Mouse (Mus musculus) liver, embryonic 15.5 days (tissue): Measurements from ENCODE around the gene Arhgef40. TPM values are rescaled to one million over a fixed set of nuclear protein-coding genes. Genes with fewer than 3 reads are reported as not detected.

ENCODE experiments used
- ATAC-seq: fragments of 200-750 bp; cut with Nextera tagmentation; 2 replicates; pipeline ENCODE4 v1.8.0; 2017; ENCODE audit warnings: moderate number of reproducible peaks, mild to moderate bottlenecking, moderate library complexity; ENCODE audit not compliant: insufficient read depth
- H3K27ac ChIP-seq: fragments of 300-500 bp; sonication (generic); replicated peaks from 2 replicates; pipeline ENCODE4 v1.5.1; 2015; ENCODE audit warnings: mild to moderate bottlenecking, inconsistent platforms
- H3K27me3 ChIP-seq: fragments of 300-500 bp; sonication (generic); 2 replicates; pipeline ENCODE4 v1.6.1; 2015; ENCODE audit warnings: mild to moderate bottlenecking, inconsistent platforms
- H3K36me3 ChIP-seq: fragments of 300-500 bp; sonication (generic); replicated peaks from 2 replicates; pipeline ENCODE4 v1.6.1; 2015; ENCODE audit warnings: moderate library complexity, mild to moderate bottlenecking, inconsistent platforms
- H3K4me1 ChIP-seq: fragments of 300-500 bp; sonication (generic); replicated peaks from 2 replicates; pipeline ENCODE4 v1.6.1; 2015; ENCODE audit warnings: inconsistent platforms
- H3K4me2 ChIP-seq: fragments of 300-500 bp; sonication (generic); 2 replicates; pipeline ENCODE4 v1.6.1; 2015; ENCODE audit warnings: moderate library complexity, mild to moderate bottlenecking, inconsistent platforms
- H3K4me3 ChIP-seq: fragments of 300-500 bp; sonication (generic); replicated peaks from 2 replicates; pipeline ENCODE4 v1.5.1; 2015; ENCODE audit warnings: mild to moderate bottlenecking, inconsistent platforms
- H3K9ac ChIP-seq: fragments of 300-500 bp; sonication (generic); 2 replicates; pipeline ENCODE4 v1.6.1; 2015; ENCODE audit warnings: moderate library complexity, mild to moderate bottlenecking, inconsistent platforms
- H3K9me3 ChIP-seq: fragments of 300-500 bp; sonication (generic); replicated peaks from 2 replicates; pipeline ENCODE4 v1.6.1; 2016; ENCODE audit warnings: inconsistent platforms
- WGBS: fragments of 180-500 bp; shearing (Covaris S2); methylation state at CpG from one replicate; pipeline ENCODE4 v1.1.7; 2015; ENCODE audit warnings: mixed read lengths; ENCODE audit not compliant: insufficient replicate concordance; 5-methylcytosine and 5-hydroxymethylcytosine counted together
- polyA plus RNA-seq: library from polyadenylated mRNA; unstranded; fragments of >200 nt; fragmentation: Nextera tagmentation; extraction: Ambion mirVana; gene quantifications from 2 replicates; pipeline ENCODE4 v1.2.1, GENCODE M21; 2015

Gene Arhgef40
- polyA plus RNA-seq, 1 experiment from 2014 or later, result 14.0 TPM

DNA sequence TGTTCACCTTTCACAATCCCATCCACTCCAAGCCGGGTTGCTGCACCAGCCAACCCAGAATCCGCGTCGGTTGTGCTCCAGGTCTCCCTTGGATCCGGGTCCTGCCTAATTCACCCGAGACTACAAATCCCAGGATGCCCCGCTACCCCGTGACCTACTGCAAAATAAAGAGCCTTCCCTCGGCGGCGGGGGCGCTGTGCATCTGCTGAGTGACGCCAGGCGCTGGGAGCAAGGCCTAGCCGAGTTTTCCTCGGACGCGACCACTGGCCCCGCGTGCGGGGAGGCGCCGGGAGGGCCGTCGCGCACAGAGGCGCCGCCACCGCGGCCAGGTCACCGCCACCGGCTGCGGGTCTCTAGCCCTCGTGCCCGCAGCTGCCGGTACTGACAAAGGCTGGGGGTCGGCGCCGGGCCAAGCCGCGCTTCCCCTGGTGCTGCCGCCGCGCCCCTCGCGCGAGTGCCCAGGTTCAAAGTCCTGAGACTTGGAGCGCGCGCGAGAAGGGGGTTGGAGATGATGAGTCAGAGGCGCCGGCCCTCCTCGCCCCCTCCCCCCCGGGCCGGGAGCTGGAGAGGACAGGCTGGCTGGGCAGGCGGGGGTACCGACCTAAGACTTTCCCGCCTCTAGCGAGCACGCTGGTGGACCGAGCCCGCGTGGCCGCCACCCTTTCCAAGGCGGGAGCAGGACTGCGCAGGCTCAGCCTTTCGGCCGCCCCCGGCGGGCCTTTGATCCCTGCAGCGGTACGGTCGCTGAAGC, 35.2 kb downstream of the Arhgef40 start:
- peak; percentile 81 for ATAC-seq
- H3K9me3 ChIP-seq, result no peaks in the 10 kb centered on the region
- H3K9ac ChIP-seq, result peak overlapping the region; percentile 91
- H3K4me2 ChIP-seq, result peak overlapping the region; percentile 93
- H3K27ac ChIP-seq, result peak overlapping the region; percentile 96
- H3K4me1 ChIP-seq, result peaks cover 89% of the 10 kb centered on the region
- no peaks in the 10 kb centered on the region for H3K27me3 ChIP-seq
- no peaks in the 10 kb centered on the region for H3K36me3 ChIP-seq
- peak overlapping the region; percentile 76 for H3K4me3 ChIP-seq
- under 1% methylated on average over 73 of the region's 74 CpGs for WGBS

DNA sequence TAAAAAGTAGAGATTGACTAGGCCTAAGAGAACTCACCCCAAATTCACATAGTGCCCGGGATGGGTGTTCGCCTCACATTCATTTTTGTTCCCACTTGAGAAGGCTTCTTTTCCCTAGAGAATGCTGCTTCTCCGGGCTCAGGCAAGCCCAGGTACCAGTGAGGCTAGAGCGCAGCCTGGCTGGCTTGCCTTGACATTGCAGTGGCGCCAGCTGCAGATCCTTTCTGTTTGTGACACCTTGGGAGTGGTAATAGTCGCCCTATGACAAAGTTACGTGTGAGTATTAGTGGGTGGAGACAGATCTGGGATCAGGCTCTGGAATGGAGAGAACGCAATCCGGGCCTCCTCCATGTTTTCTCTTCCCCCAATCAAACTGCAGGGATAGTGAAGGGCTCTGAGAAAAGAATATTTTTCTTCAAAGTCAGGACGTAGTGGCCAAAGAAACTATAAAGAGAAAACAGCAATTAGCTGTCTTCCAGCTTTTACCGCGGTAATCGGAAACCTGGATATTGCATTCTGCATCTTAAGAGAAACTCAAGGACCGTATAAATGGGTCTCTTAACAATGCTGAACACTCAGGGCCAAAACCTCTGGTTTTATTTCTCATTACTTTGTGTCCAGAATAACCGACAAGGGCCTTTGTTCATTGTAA, 36.1 kb downstream of the Arhgef40 start, which contains the start of gene Zfp219:
Gene Zfp219 (minus strand): TSS at position 248 of the 652 bp plus-strand sequence.
- 16% methylated on average over 15 of the region's 15 CpGs for WGBS
- peak; percentile 68 for ATAC-seq
- H3K4me1 ChIP-seq, result peaks cover 88% of the 10 kb centered on the region

GRCm38 (mm10) chr14:52021138-52021529, 36.6 kb downstream of the Arhgef40 start:
- WGBS, result 63% methylated on average over 4 of the region's 4 CpGs
- Histone ChIP-seq H3K4me3 (peak overlapping the region; percentile 76; the same call in 1 of the 2 replicates), H3K4me1 (peaks cover 83% of the 10 kb centered on the region)

More for the DNA sequence above, 36.1 kb downstream of the Arhgef40 start, which contains the start of gene Zfp219:
- Histone ChIP-seq H3K4me2 (peak within 1 kb of the TSS; percentile 93), H3K9ac (peak within 1 kb of the TSS; percentile 91), H3K36me3 (no peaks in the 10 kb centered on the region), H3K27ac (peak within 1 kb of the TSS; percentile 96), H3K9me3 (no peaks in the 10 kb centered on the region), H3K27me3 (no peaks in the 10 kb centered on the region), H3K4me3 (peak within 1 kb of the TSS; percentile 76)

GRCm38 (mm10) chr14:52021568-52022212, 37.2 kb downstream of the Arhgef40 start:
- Histone ChIP-seq H3K36me3 (no peaks in the 10 kb centered on the region), H3K9me3 (no peaks in the 10 kb centered on the region), H3K4me3 (no peak overlapping the region), H3K4me1 (peaks cover 77% of the 10 kb centered on the region), H3K9ac (peak overlapping the region; percentile 13; the same call in 1 of the 2 replicates), H3K27ac (peak overlapping the region; percentile 96), H3K27me3 (no peaks in the 10 kb centered on the region), H3K4me2 (peak overlapping the region; percentile 93)
- 48% methylated on average over 8 of the region's 8 CpGs for WGBS
- no peak for ATAC-seq

More at GRCm38 (mm10) chr14:52021138-52021529, 36.6 kb downstream of the Arhgef40 start:
- peak overlapping the region; percentile 96 for H3K27ac ChIP-seq
- no peaks in the 10 kb centered on the region for H3K9me3 ChIP-seq
- ATAC-seq, result no peak
- H3K36me3 ChIP-seq, result no peaks in the 10 kb centered on the region
- no peak overlapping the region for H3K9ac ChIP-seq
- no peaks in the 10 kb centered on the region for H3K27me3 ChIP-seq
- peak overlapping the region; percentile 93 for H3K4me2 ChIP-seq

GRCm38 (mm10) chr14:52022244-52022708, 37.8 kb downstream of the Arhgef40 start:
- 0 out of 2 replicates have a peak overlapping the region, but pooled peaks have one; percentile 43 for H3K4me3 ChIP-seq
- no peak overlapping the region for H3K9ac ChIP-seq

DNA sequence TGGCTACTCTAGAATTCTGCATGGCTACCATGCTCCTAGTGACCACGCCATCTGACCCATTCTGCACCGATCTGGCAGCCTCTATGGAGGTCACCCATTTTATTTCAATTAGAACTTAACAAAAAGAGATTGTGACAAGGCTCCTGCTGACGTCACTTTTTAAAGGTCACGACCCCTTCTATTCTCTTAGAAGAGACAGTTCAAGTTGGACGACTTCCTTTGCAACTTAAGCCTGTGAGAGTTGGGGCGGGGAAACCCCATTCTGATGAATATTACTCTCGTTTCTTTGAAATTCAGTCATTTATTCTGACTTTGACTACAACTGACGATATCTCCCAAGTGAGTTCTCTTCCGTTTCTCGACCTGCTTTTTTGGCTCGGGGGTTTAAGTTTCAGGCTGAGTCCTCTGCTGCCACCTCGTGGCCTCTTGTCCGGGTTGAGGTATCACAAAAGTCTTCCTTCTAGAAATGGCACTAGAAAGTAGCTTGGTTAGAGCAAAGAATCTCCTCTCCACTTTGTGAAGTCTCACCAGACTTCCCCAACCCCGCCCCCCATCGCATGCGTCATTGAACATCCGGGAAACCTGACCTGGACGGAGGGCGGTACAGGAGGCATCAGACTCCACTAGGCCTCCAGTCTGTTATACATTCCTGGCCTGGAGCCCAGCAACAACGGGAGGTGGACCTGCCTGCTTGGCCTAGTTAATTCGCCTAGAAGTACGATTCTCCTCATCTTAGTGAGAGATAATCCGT, 38.4 kb downstream of the Arhgef40 start:
- Histone ChIP-seq H3K9me3 (no peaks in the 10 kb centered on the region), H3K4me2 (peak overlapping the region; percentile 71), H3K36me3 (no peaks in the 10 kb centered on the region), H3K4me1 (peaks cover 67% of the 10 kb centered on the region), H3K4me3 (peak overlapping the region; percentile 43), H3K27ac (peak overlapping the region; percentile 96), H3K27me3 (no peaks in the 10 kb centered on the region), H3K9ac (peak overlapping the region; percentile 49)
- WGBS, result 7% methylated on average over 23 of the region's 23 CpGs
- peak; percentile 11; the same call in 1 of the 2 replicates for ATAC-seq

More at GRCm38 (mm10) chr14:52022244-52022708, 37.8 kb downstream of the Arhgef40 start:
- WGBS, result 53% methylated on average over 3 of the region's 3 CpGs
- Histone ChIP-seq H3K27me3 (no peaks in the 10 kb centered on the region), H3K27ac (peak overlapping the region; percentile 96), H3K4me1 (peaks cover 72% of the 10 kb centered on the region), H3K4me2 (peak overlapping the region; percentile 93), H3K9me3 (no peaks in the 10 kb centered on the region), H3K36me3 (no peaks in the 10 kb centered on the region)
- ATAC-seq, result no peak

DNA sequence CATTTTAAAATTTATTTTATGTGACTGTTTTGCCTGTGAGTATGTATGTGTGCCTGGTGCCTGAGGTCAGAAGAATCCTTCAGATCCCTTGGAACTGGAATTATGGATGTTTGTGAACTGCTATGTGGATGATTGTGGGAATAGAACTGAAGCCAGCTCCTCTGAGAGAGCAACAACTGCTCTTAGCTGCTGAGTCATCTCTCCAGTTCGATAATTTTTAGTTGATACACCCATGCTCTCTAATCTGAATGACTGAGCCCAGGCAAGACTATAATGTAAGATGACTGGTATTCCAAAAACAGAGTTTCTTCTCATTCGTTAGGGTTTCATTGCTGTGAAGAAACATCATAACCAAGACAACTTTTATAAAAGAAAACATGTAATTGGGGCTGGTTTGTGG, 39.6 kb downstream of the Arhgef40 start:
- H3K4me3 ChIP-seq, result no peak overlapping the region
- ATAC-seq, result peak; percentile 24; the same call in 1 of the 2 replicates
- H3K9ac ChIP-seq, result no peak overlapping the region

GRCm38 (mm10) chr14:52026342-52026741, 41.8 kb downstream of the Arhgef40 start:
- H3K9ac ChIP-seq, result no peak overlapping the region
- no peaks in the 10 kb centered on the region for H3K27me3 ChIP-seq
- WGBS, result 71% methylated on average over 4 of the region's 4 CpGs
- H3K4me2 ChIP-seq, result no peak overlapping the region
- no peak for ATAC-seq
- no peaks in the 10 kb centered on the region for H3K9me3 ChIP-seq
- no peaks in the 10 kb centered on the region for H3K36me3 ChIP-seq
- no peak overlapping the region for H3K4me3 ChIP-seq
- H3K4me1 ChIP-seq, result peaks cover 42% of the 10 kb centered on the region
- H3K27ac ChIP-seq, result no peak overlapping the region

More for the DNA sequence above, 39.6 kb downstream of the Arhgef40 start:
- H3K4me2 ChIP-seq, result peak overlapping the region; percentile 71
- no peaks in the 10 kb centered on the region for H3K9me3 ChIP-seq
- H3K27me3 ChIP-seq, result no peaks in the 10 kb centered on the region
- peak overlapping the region; percentile 96 for H3K27ac ChIP-seq
- H3K36me3 ChIP-seq, result no peaks in the 10 kb centered on the region
- peaks cover 55% of the 10 kb centered on the region for H3K4me1 ChIP-seq
- whole genome bisulfite sequencing, result 35% methylated on average over 2 of the region's 2 CpGs

- no peaks in the 10 kb centered on the region for H3K4me1 ChIP-seq
- H3K27ac ChIP-seq, result no peak overlapping the region
- no peak overlapping the region for H3K4me2 ChIP-seq
- H3K4me3 ChIP-seq, result no peak overlapping the region
- H3K36me3 ChIP-seq, result no peaks in the 10 kb centered on the region
- H3K9ac ChIP-seq, result no peak overlapping the region
- 0 out of 2 replicates have a peak, but pooled peaks cover 3% of the 10 kb centered on the region for H3K27me3 ChIP-seq
- H3K9me3 ChIP-seq, result no peaks in the 10 kb centered on the region
- 0 out of 2 replicates have a peak, but pooled peaks have one; percentile 42 for ATAC-seq
- WGBS, result 64% methylated on average over 6 of the region's 6 CpGs
Observed at GRCm38 (mm10) chr14:52035926-52036325, 51.4 kb downstream of the Arhgef40 start.

- no peak overlapping the region for H3K4me3 ChIP-seq
- no peak overlapping the region for H3K4me2 ChIP-seq
- no peak overlapping the region for H3K9ac ChIP-seq
- H3K27ac ChIP-seq, result 0 out of 2 replicates have a peak overlapping the region, but pooled peaks have one; percentile 6
- no peaks in the 10 kb centered on the region for H3K9me3 ChIP-seq
- H3K36me3 ChIP-seq, result no peaks in the 10 kb centered on the region
- WGBS, result 54% methylated on average over 5 of the region's 5 CpGs
- peak; percentile 52; the same call in 1 of the 2 replicates for ATAC-seq
- no peaks in the 10 kb centered on the region for H3K4me1 ChIP-seq
- 0 out of 2 replicates have a peak, but pooled peaks cover 3% of the 10 kb centered on the region for H3K27me3 ChIP-seq
Observed at GRCm38 (mm10) chr14:52039332-52039731, 54.8 kb downstream of the Arhgef40 start.
